Mouse (Mus musculus): ENCODE measurements at regions not wholly inside any gene's neighbourhood (a gene's known extent, or its start where the extent isn't known, plus 50 kb on each side); places are given as distances from the start of the nearest gene placed in this dataset.

DNA sequence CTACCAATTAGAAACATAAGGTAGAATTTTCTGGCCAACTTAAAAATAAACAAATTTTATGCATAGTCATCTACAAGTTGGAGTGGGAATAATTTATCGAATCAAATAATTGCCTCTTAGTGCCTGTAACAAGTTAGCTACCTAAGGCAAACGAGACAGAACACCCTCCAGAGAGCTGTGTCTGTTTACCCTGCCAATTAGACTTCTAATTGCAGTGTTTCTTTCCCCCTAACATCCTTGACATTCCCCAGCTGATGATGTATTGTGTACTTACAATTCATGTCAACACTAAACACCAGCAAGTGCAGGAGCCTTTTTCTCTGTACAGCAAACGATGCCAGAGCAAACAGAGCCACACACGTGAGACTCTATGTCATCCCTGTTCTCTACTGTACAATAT lies 311.1 kb upstream of the Npsr1 start:
- Histone ChIP-seq H3K36me3 (replicated peaks; ENCODE audit: control insufficient read depth, insufficient read depth, low read depth) (no peaks in the 10 kb centered on the region), H3K9me3 (ENCODE audit: control insufficient read depth, low read length) (no peaks in the 10 kb centered on the region)
- 33% methylated on average over 4 of the region's 4 CpGs for WGBS (ENCODE audit: insufficient replicate concordance)

More for the DNA sequence above, 311.1 kb upstream of the Npsr1 start:
- ATAC-seq (ENCODE audit: insufficient read depth) (no peak), DNase-seq (ENCODE audit: low read depth in 3 of 3, low spot score in 3 of 3) (no peak)
- H3K4me1 ChIP-seq (replicated peaks; ENCODE audit: control insufficient read depth in 2 of 2, insufficient read depth in 2 of 2, low read length in 1 of 2) = no peaks in the 10 kb centered on the region
- H3K27me3 ChIP-seq (ENCODE audit: control insufficient read depth, insufficient read depth, low read length) = no peaks in the 10 kb centered on the region
- no peak overlapping the region for H3K4me3 ChIP-seq (ENCODE audit: insufficient read depth in 1 of 2, low read depth in 2 of 2, low read length in 2 of 2)
- no peak overlapping the region for H3K27ac ChIP-seq
- no peak overlapping the region for H3K4me2 ChIP-seq (ENCODE audit: low read depth)
- TF ChIP-seq EP300 (IDR thresholded peaks at IDR 0.05; ENCODE audit: low read depth) (no peak), CTCF (IDR thresholded peaks at IDR 0.05; ENCODE audit: low read depth) (no peak)
- no peak overlapping the region for H3K9ac ChIP-seq (replicated peaks)
